Mouse (Mus musculus): ENCODE data around the gene Arhgef15.

Gene Arhgef15

GRCm38 (mm10) chr11:68893911-68894464, 63.3 kb downstream of the Arhgef15 start:
- no peak for DNase-seq (ENCODE audit: low read depth, low spot score)
